Mouse (Mus musculus) layer of hippocampus, postnatal 14 days (tissue): ENCODE measurements around the gene Sall1. TPM values are rescaled to one million over a fixed set of nuclear protein-coding genes. Genes with fewer than 3 reads are reported as not detected.

Experiments used
- DNase-seq, 2 experiments: peaks; one replicate each; pipeline ENCODE4 v3.0.0; 2021 to 2022; ENCODE audit warnings: low spot score in 2 of 2, mixed read lengths in 1 of 2
- long read RNA-seq, 2 experiments: library from polyadenylated mRNA; stranded (forward); transcript quantifications; one replicate each; pipeline ENCODE4 v2.0.0; 2021
- total RNA-seq, 2 experiments: library from RNA; stranded (reverse); gene quantifications; 2 replicates each; pipeline ENCODE4 v1.2.3; 2021

The Sall1 gene
- 10 to 100 TPM; 15.8 to 15.9 TPM for total RNA-seq
- long read RNA-seq, experiment 1, partial matches to known transcripts: 7 of 8 reads
- long read RNA-seq, experiment 1, other reads (novel, unspliced or antisense): 1 of 8 reads
- long read RNA-seq, experiment 2, full-length matches to known transcripts: 1 of 14 reads
- long read RNA-seq, experiment 2, partial matches to known transcripts: 12 of 14 reads
- long read RNA-seq, experiment 2, other reads (novel, unspliced or antisense): 1 of 14 reads

DNA sequence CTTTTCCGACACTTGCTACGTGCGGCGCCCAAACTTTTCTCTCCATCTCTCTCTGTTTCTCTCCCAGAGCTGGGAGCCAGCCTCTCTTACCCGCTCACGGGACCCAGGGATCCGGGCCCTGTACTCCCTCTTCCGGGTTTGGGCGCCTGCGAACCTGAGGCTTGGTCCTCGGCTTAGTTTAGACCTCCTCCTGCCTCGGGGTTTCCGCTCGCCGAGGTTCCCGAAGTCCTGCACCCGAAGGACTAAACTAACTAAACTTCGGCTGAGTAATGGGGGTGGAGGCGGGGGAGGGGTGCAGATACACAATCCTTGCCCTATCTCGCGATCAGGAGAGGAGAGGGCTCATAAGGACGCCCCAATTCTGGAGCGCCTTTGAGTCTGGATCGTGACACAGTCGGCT, at the start of gene Sall1:
Sall1 (minus strand) TSS at position 223 of the 400 bp plus-strand sequence.
- DNase-seq: no peak

DNA sequence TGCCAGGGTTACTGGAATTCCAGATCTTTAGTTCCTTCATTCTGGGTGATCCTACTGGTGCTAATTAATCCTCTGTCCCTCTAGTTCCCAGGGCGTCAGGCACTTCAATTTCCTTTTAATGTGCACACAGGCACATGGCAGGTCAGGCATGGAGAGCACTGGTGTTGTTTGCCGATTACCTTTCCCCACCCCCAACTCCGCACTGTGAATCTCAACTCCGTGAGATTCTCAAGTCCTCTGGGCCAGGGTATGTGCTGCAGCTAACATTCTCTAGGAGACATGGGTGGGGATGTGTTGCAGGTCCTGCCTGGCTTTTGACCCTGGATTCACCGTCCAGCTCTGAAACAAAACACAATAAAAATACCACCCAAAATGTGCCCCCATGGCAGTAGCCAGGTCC, 46.0 kb upstream of the Sall1 start:
- DNase-seq: no peak

DNA sequence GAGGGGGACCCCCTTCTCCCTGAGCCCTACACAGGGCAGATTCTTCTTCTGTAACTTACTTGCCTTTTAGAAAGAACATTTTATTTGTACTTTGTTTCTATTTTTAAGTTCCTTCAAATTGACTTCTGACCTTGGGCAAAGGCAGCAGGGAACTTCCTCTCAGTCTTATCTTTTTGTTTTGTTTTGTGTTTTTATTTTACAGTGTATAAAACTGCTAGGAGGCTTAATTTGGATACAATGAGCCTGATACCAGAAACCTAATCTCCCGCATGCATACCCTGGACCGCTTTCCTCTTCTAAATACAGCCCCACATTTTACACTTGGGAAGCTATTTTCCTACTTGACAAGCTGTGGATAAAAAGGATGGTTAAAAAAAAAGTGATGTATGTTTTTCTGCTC, 35.2 kb upstream of the Sall1 start:
- no peak for DNase-seq

DNA sequence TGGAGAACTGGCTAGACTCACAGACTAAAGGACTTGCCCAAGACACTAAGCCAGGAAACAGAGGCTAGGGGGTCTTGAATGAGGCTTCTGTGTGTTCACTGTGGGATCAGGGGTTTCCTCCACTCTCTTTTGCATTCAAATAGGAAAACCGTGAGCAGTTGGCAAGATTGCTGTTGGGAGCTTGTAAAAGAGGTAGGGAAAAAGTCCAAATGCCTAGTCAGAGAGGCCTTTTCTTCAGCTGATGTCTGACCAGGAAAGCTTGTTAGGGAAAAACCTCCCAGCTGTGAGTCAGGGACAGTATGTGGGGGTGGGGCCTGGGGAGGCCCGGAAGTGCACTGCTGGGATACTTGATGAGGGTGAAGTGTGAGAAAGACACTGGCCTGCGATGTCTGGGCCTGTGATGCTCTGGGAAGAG, 29.0 kb upstream of the Sall1 start:
- peak in 1 of 2 experiments; percentile 40 for DNase-seq

DNA sequence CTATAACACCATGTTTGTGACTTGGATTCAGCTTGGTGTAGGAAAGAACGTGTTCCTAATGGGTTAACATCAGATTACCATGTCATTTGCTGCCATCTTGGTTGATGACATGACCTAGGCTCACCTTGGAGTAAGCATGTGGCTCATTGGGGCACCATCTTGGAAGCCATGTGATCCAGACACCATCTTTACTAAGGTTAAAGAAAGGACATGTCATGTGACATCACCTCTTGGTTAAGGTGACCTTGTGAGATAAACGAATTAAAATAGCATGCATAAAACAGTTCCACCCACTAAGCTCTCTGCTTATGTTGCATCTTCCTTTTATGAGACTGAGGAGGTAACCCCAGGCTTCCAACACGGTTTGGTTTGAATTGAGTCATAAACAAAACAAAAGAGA, 23.5 kb upstream of the Sall1 start:
- DNase-seq: no peak

DNA sequence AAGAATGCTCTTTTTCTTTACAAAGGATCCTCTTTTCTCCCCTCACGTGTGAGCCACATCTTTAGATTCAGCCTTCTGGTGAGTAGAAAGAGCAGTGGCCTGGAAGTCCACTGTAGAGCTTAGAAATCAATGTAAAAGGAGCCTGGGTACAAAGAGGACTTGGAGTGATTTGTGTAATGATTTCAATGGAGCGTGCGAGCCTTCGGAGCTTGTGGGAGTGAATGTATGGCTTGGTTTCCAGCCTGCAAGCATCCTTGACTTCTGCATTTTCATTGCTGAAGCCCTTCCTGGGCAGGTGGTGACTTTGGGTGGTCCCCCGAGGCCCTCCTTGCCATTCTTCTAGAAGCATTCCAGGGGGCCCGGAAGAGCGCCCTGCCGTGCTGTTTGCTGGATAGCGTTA, 20.1 kb upstream of the Sall1 start:
- no peak for DNase-seq

DNA sequence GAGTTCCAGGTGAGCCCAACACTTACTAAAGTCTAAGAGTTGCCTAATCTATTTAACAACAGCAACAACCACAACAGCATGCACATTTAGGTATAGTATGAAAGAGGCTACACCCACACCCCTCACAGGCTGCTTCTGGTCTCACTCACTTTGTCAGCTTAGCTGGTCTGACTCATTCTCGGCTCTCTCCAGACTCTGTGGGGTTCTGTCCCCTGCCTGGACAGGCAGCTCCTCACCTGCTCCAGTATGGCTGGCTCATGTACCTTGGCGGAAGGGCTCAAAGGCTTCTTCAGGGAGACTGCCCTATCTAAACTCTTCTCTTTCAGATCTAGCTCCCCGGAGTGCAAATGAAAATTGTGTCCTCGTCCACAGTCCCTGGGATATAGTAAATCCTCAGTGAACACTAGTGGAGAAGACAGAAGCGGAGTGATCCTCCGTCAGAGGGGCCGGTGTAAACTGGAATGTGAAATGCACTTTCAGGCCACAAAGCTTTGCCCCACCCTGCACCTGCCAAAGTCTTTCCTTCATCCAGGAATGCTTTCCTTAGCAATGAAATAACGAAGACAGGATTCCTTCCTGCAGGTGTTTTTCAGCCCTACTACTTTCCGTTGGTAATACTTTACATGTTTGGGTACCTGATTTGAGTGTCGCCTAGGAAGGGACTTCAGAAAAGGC, 19.5 kb upstream of the Sall1 start:
- DNase-seq: no peak

DNA sequence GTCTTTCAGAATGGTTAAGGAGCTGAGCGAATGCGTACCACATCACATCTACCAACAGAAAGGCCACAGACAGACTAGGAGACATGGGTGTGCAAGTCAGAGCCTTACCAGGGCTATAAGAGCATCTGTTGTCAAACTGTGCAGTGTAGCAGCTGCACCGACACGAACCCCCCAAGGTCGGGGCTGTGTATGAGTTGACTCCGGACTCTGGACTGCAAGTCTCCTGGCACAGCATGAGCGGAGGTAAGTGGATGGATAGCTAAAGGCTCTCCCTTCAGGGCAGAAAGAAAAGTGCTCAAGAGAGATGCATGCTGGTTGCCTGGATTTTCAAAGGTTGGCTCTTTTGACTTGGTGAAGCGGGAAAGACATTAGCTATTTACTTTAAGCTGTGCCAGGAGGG, 16.8 kb upstream of the Sall1 start:
- no peak for DNase-seq

DNA sequence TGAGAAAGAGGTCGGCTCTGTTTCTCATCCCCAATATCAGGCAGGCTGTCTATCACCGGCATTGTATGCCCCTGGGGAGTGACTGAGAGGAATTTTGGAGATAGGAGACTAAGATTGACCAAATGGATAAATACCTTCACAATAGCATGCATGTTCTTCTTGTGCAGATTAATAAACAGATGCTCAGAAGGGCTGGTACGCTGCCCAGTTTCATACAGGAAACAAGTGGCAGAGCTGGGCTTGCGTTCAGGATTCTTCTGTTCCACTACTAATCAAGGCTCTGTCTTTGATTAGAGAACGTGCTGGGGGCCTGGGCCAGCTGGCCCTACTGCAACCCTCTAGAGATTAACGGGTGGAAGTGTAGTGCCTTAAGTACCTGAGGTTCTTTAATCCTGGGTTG, 15.5 kb upstream of the Sall1 start:
- peak; percentile 31 to 60 for DNase-seq

DNA sequence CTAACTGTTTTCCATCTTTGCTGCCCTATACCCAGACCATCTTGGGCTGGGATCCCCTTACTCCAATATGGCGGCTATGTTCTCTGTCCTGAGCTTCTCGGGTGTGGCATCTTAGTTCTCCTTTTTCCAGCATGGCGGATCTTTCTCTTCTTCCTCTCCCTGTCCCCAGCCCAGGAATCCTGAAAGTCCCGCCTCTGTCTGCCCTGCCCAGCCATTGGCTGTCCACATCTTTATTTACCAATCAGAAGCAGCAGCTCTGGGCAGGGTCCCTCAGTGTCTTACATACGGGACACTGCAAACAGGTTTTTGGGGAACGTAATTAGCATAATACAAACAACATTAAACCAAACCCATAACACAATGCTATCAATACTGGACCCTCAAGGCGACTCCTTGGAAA, 8.9 kb upstream of the Sall1 start:
- DNase-seq: no peak

DNA sequence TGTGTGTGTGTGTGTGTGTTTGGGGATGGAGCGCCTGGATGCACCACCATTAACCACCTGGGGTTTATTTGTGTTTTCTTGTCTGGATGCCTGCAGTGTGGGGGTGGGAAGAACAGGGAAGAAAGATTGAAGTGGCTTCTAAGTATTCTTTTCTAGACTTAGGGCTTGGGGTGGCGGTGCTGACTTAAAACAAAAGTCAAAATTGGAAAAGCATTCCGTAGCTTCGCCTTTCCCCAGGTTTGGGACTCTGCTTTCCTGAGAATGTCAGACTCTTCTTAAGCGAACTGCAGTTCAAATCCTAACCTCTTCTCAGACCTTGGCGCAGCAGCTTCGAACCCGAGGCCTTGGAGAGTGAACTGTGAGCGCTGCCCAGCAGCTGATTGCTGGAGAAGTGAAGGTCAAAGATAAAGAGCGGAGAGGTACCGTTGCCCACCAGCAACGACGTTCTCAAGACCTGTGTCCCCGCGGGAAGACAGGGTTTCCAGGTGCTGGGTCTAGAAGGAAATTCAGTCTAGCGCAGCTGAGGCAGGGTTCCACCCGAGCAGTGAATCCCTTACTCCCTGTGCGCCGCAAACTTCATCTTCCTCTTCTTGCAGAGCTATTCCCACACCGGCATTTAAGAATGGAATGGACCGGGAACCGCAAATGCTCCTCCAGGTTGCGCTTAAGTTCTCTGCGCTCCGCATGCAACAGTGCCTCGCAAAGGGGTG, 2.8 kb upstream of the Sall1 start:
- DNase-seq: no peak

DNA sequence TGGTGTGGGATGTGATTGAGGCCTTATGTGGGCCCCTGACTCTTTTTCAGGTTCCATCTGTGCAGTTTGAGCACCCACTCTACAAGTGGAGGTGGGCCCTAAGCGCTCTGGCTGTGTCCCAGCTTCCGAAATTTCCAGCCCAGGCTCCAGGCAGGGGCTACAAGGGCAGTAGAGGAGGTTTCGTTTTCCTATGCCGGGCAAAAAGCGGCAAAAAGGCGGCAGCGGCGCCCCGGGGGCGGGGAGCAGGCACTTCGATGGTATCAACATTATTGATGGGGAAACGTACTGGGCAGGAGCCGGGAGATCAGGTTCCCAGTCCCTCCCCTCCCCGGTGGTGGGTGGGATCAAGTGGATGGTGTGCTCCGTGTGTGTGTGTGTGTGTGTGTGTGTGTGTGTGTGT, 2.3 kb upstream of the Sall1 start:
- DNase-seq: no peak

DNA sequence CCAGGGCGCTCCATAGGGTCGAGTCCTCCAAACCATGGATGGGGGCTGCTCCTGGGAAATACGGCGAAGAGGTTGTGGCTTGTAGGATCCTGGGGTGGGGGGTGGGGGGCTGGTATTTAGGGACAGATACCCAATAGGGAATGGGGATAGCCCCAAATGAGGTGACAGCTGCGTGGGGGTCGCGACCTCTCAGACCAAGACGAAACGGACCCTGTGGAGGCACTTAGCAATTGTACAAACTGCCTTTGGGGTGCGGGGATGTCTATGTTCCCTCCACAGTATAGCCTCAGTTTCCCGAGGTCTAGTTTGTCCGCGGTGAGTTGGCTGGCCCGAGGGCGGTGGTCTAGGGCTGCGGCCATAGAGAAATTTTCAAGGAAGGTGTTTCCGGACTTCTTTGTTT, 1.8 kb upstream of the Sall1 start:
- no peak for DNase-seq

DNA sequence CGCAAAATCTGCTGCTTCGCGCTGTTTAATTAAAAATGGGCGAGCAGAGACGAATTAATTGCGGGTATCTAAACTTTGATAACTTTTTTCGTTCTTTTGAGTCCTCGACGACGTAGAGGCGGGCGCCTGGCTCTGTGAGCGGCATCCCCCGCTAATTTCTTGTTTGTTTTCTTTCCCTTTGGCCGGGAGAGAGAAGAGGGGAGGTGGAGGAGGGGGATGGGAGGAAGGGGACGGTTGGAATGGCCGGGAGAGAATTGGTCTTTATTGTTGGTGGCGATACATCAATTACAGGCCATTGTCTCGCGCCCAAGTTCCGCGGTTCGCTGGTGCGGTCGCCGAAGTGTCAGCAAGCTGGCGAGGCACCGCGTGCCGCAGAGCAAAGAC, 1.2 kb upstream of the Sall1 start:
- DNase-seq: no peak

DNA sequence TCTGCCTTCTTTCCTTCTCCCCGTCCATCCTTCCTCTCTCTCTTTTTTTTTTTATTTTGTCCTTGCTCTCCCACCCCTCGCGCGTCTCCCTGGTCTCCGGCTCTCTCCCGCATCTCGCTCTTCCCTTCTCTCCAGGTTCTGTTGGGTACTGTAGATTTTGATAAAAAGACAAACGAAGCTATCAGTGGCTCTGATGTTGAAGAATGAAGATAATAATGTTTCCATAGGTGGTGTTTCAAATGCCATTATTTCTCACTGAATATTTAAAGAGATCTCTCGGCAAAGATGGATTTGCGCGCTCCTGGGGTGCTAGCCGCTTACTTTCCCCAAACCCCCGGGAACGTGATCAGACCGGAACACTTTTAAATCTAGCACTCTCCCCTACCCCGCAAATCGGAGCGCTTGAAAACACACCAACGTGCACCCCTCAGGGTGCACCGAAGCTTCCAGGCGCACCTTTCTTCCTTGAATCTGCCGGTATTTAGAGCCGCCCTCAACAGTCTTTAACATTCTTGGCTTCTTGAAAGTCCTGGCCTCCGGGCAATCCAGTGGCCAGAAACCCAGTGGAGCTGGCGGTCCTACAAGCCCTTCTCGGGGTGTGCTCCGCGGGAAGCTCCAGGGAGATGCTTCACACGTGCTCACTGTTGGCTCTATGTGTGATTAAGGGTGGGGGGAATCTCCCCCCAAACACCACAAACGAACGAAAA, 702 bp upstream of the Sall1 start:
- no peak for DNase-seq

DNA sequence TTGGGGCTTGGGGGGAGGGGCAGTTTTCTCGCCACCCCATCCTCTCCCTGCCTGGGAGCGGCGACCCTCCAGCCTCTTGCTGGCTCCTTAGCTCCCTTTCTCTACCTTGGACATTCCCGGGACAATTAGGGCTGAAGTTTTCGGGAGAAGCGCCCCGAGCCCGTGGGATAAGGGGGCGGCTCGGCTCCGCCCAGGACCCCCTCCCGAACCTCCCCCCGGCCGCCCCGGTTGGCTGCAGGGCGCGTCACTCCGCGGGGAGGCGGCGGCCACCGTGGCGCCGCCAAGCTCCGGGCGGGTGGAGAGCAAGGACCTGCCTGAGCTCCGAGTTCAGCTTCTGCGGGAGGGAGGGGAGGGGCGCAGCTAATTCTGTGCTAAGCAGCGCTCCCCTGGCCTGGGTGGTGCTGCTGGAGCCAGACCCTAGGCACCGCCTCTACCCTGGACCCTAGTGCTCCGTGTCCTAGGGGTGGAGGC, 556 bp downstream of the Sall1 start:
- peak; percentile 69 to 74 for DNase-seq

DNA sequence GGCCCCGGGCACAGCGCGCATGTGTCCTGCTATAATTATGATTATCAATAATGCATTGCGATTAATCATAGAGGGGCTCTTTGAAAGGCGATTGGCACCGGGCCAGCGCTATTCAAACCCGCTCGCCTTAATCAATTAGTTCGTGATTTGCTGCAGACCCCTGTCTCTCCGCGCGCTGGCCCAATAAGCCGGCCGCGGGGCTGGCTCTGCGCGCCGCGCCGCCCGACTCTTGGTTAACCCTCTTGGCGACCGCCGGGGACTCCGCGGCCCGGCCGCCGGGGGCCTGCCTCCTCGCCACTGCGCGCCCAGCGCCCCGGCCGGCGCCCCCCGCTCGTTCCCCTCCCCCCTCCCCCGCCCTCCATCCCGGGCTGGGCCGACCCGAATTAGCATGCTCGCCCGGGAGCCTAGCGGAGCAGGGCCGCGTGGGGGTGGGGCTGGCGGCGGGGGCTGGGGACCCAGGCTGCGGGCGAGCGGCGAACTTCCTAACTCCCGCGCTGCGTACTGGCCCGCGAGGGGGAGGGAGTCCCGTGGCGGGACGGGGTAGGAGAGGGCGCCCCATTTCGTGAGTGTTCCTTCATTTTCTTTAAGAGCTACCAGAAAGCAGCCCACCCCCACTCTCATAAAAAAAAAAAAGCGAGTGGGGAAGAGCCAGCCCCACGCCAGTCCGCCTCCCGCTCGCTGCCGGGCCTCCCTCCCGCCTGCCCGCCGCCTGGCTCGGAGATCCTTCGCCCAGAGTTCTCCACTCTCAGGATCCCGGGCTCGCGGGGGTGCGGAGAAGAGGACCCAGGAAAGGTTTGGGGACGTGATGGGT, 1.2 kb downstream of the Sall1 start:
- DNase-seq: peak; percentile 78 to 91

DNA sequence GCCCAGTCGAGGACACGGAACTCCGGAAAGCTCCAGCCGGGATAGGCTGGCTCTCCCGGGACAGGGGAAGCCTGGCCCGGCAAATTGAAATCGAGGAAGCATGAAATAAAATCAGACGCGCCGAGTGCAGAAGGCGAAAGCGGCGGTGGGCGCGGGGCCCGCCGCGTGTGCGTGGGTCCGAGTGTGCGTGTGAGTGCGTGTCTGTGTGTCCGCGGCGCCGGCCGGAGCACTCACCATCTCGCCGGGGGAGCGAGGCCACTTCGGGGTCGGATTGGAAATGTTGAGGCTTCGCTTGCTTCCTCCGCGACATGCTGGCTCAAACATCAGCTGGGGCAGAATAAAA, 1.9 kb downstream of the Sall1 start:
- no peak for DNase-seq

DNA sequence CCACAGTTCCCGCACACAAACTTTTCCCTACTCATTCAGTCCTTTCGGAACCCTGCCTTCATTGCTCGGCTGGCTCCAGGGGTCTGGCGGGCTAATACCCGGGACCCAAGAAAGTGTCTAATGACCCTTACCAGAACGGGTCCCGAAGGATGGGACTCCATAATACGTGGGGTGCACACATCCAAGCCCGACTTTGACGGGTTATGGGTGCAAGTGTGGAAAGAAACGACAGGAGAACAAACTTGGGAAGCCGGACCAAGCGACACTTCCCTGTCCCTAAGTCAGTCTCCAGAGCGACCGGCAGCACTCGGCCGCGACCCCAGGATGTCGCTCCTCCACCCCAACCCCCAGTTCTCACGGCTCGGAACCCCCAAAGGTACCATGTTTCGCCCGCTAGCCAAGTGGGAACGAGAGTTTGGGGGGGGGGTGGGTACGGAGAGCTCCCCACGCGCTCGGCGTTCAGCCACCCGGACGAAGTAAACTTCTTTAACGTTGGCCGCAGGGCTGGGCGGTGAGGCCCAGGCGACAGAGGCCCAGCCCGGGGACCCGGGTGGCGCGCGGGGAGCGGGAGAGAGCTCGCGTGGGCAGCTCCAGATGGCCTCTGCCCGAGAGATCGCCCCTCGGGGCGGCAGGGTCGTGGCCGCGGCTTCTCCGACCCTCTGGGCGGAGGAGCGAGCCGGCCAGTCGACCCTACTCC, 2.4 kb downstream of the Sall1 start:
- DNase-seq: no peak

DNA sequence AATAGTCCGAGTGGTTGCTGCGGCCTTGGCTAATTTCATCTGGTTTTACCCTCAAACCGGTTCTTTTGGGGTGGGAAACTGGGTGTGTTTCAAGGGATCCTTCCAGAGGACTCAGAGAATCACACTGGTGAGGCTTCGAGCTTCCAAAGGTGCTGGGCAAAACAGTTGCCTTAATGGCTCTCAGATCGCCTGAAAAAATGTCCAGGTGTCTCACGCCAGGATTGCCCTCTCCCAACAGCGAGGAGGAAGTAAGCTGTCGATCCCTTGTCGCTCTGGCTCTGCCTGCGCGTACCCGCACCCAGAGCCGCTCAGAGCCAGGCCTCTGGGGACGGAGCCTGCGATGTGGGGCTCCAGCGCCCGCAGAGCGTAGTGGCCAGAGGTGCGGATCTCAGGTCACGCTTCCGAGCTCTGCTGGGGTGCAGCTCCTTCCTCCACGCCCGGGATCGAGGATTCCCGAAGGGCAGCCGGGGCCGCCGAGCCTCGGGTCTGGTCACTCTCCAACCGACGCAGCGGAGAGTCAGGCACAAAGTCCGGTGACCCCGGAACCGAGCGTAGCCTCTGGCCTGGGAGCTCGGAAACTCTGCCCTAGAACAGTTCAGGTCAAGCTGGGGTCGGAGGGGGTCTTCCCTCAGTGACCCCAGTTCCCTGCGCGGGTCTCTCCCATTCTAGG, 3.1 kb downstream of the Sall1 start:
- no peak for DNase-seq
